In genomic region chr1:55700726-55701125, GRCm38 (mm10) we compare ENCODE assay signal across 17 mouse cellular contexts.
"Had no signal": no experiment of that assay in that cellular context is flagged by ENCODE, and none has a peak within 500 bp of the region (broad histone marks: within the 10 kb centered on the region; RNA-seq: fewer than 3 reads in every experiment).

No protein-coding gene starts in this region.

- H3K4me2 ChIP-seq: limb, embryonic 12.5 days; liver, embryonic 13.5 days; lung, embryonic 15.5 days; midbrain, embryonic 13.5 days; neural tube, embryonic 13.5 days had no signal

- H3K4me1 ChIP-seq: limb, embryonic 12.5 days; liver, embryonic 13.5 days; lung, embryonic 15.5 days; megakaryocyte, embryonic 14.5 days had no signal

- DNase-seq: layer of hippocampus, adult 9-11 months; liver; liver, embryonic 13.5 days; liver, postnatal 0 days; lung, postnatal 14 days; right cerebral cortex, adult 18-20 months; thymus, adult 18-20 months; thymus, postnatal 14 days had no signal

- H3K9me3 ChIP-seq: limb, embryonic 12.5 days; liver, embryonic 13.5 days; lung, embryonic 15.5 days; midbrain, embryonic 13.5 days; neural tube, embryonic 13.5 days had no signal

- H3K4me3 ChIP-seq: limb, embryonic 12.5 days; liver, embryonic 13.5 days; lung, embryonic 15.5 days; megakaryocyte, embryonic 14.5 days; midbrain, embryonic 13.5 days; myocyte; neural tube, embryonic 13.5 days had no signal

- H3K36me3 ChIP-seq: limb, embryonic 12.5 days; liver, embryonic 13.5 days; lung, embryonic 15.5 days; midbrain, embryonic 13.5 days had no signal

- H3K27ac ChIP-seq: limb, embryonic 12.5 days; liver, embryonic 13.5 days; lung, embryonic 15.5 days; macrophage; midbrain, embryonic 13.5 days; neural tube, embryonic 13.5 days; stomach, postnatal 0 days had no signal

- H3K9ac ChIP-seq: limb, embryonic 12.5 days; liver, embryonic 13.5 days; liver, postnatal 0 days; lung, embryonic 15.5 days; midbrain, embryonic 13.5 days; neural tube, embryonic 13.5 days had no signal

- ATAC-seq: intestine, embryonic 16.5 days; liver, postnatal 0 days; midbrain, embryonic 13.5 days had no signal

- H3K27me3 ChIP-seq: limb, embryonic 12.5 days; liver, embryonic 13.5 days; lung, embryonic 15.5 days; megakaryocyte, embryonic 14.5 days; neural tube, embryonic 13.5 days had no signal
